Mouse (Mus musculus) ES-E14 (cell line): ENCODE data around the gene Snrk.

Source experiments
- CHD2 ChIP-seq: IDR thresholded peaks from 2 replicates; pipeline ENCODE4 v1.6.1; 2014; ENCODE audit warnings: mild to moderate bottlenecking, low read depth, low read length, inconsistent platforms
- HCFC1 ChIP-seq: IDR thresholded peaks from 2 replicates; pipeline ENCODE4 v1.6.1; 2012; ENCODE audit warnings: low read length, inconsistent platforms, borderline replicate concordance; ENCODE audit not compliant: insufficient read depth
- ZNF384 ChIP-seq: IDR thresholded peaks from 2 replicates; pipeline ENCODE4 v1.6.1; 2012; ENCODE audit warnings: low read depth, low read length, inconsistent platforms

DNA sequence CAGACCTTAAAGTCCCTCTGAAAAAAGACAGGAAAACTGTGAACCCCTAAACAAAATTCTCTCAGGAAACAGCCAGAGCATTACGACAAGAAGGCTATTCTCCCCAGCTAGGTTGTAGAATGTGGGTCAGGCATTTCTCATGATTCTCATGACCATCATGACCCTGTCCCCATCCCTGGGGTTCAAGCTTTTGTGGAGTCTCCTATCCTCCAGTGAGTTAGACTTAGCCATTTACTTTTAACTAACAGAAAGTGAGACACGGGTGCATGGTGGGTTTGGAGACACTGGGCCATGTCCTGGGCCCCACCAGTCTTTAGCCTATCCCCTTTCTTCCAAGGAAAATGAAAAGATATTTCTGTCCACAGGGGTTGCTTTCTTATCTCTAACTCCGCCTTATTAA lies 67.3 kb downstream of the Snrk start:
- TF ChIP-seq HCFC1 (no peak), ZNF384 (no peak), CHD2 (no peak)
